Mouse (Mus musculus) spleen, adult 2 months (tissue): ENCODE measurements around the gene Cdkn2c.

Experiments
- CTCF ChIP-seq: fragments of 200-500 bp; IDR thresholded peaks from 2 replicates; pipeline ENCODE4 v1.5.1; 2011; ENCODE audit warnings: mild to moderate bottlenecking, inconsistent platforms; ENCODE audit not compliant: insufficient read depth, insufficient read length, insufficient replicate concordance; ENCODE audit errors: extremely low read depth
- POLR2A ChIP-seq: fragments of 200-500 bp; IDR thresholded peaks from 2 replicates; pipeline ENCODE4 v1.6.1; 2011; ENCODE audit warnings: low read depth, low read length, inconsistent platforms

DNA sequence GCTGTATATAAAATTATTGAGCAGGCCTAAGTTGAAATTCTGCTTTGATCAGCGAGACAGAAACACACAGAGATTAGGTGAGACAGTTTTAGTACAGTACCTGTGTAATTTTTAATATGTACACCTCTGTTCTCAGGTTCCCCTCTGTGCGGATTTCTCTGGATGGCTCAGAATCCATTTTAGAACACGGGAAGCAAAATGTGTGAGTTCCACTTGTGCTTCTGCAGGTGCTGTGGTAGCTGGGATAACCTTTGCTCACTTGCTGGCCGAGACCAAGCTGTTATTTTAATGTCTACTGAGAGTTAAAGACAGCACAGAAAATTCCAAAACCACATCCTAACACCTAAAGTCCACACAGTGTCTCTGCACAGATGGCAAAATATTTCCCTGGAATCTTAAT, 10.7 kb downstream of the Cdkn2c start:
- TF ChIP-seq CTCF (no peak), POLR2A (no peak)
